Mouse (Mus musculus) olfactory bulb, adult 2 months (tissue): Measurements from ENCODE around the gene Mxi1. TPM values are rescaled to one million over a fixed set of nuclear protein-coding genes. Genes with fewer than 3 reads are reported as not detected.
A peak's percentile ranks its signal among the peaks of the same experiment; 100 is the strongest.

Experiments
- H3K27ac ChIP-seq: fragments of 200-500 bp; 2 replicates; pipeline ENCODE4 v1.5.1; 2012; ENCODE audit warnings: low read depth, low read length; ENCODE audit not compliant: insufficient read depth
- H3K4me1 ChIP-seq: fragments of 200-500 bp; 2 replicates; pipeline ENCODE4 v1.6.1; 2012; ENCODE audit warnings: low read length; ENCODE audit not compliant: control insufficient read depth, insufficient read depth
- H3K4me3 ChIP-seq: fragments of 200-500 bp; 2 replicates; pipeline ENCODE4 v1.5.1; 2012; ENCODE audit warnings: mild to moderate bottlenecking, low read depth, low read length, moderate library complexity; ENCODE audit not compliant: insufficient read depth
- CTCF ChIP-seq: fragments of 200-500 bp; IDR thresholded peaks from 2 replicates; pipeline ENCODE4 v1.5.1; 2012; ENCODE audit warnings: low read depth, mild to moderate bottlenecking, low read length, moderate library complexity; ENCODE audit not compliant: insufficient read depth
- POLR2A ChIP-seq: fragments of 200-500 bp; IDR thresholded peaks from 2 replicates; pipeline ENCODE4 v1.6.1; 2012; ENCODE audit warnings: mild to moderate bottlenecking, low read depth, low read length, moderate library complexity; ENCODE audit not compliant: insufficient read depth
- WGBS: fragments of 180-500 bp; shearing (Covaris S2); methylation state at CpG from one replicate; pipeline ENCODE4 v1.1.7; 2018; 5-methylcytosine and 5-hydroxymethylcytosine counted together
- polyA plus RNA-seq: library from polyadenylated mRNA; stranded (reverse); fragments of >200 nt; gene quantifications from 2 replicates; pipeline ENCODE4 v1.2.4, GENCODE M21; 2012; ENCODE audit warnings: low replicate concordance; ENCODE audit not compliant: missing spikeins, insufficient read depth, insufficient read length

The Mxi1 gene
- polyA plus RNA-seq, 1 experiment: not detected

DNA sequence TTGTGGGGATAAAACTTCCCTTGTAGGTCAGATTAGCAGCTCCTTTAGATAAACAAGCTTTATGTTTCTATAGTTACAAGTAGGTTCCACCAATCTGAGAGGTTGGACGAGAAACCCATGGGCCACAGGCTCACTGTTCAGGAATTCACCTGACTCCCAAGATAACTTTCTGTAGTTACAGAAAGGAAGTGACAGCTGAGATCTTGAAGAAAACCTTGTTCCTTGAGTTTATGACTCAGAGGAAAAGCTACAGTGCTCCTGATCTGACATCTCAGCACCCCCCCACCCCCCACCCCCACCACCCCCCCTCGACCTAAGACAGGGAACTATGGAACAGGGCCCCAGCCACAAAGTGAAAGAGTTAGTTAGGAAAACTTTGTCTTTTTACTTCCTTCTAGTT lies 95.5 kb downstream of the Mxi1 start:
- no peak overlapping the region for H3K27ac ChIP-seq
- no peak for TF ChIP-seq POLR2A
- no peak for TF ChIP-seq CTCF
- no peak overlapping the region for H3K4me3 ChIP-seq
- 65% methylated on average over 2 of the region's 2 CpGs for WGBS
- H3K4me1 ChIP-seq: peaks cover 28% of the 10 kb centered on the region

- 82% methylated on average over 2 of the region's 2 CpGs for WGBS
- no peak overlapping the region for H3K4me3 ChIP-seq
- no peak for TF ChIP-seq CTCF
- H3K4me1 ChIP-seq: peaks cover 42% of the 10 kb centered on the region
- H3K27ac ChIP-seq: no peak overlapping the region
These were observed 97.0 kb downstream of the Mxi1 start for GRCm38 (mm10) chr19:53407350-53407749.

GRCm38 (mm10) chr19:53408398-53408797 lies 98.1 kb downstream of the Mxi1 start:
- H3K4me1 ChIP-seq: peaks cover 40% of the 10 kb centered on the region
- no peak overlapping the region for H3K4me3 ChIP-seq
- peak overlapping the region; percentile 16; the same call in 1 of the 2 replicates for H3K27ac ChIP-seq
- WGBS: 72% methylated on average over 8 of the region's 8 CpGs
- no peak for TF ChIP-seq CTCF
- no peak for TF ChIP-seq POLR2A

DNA sequence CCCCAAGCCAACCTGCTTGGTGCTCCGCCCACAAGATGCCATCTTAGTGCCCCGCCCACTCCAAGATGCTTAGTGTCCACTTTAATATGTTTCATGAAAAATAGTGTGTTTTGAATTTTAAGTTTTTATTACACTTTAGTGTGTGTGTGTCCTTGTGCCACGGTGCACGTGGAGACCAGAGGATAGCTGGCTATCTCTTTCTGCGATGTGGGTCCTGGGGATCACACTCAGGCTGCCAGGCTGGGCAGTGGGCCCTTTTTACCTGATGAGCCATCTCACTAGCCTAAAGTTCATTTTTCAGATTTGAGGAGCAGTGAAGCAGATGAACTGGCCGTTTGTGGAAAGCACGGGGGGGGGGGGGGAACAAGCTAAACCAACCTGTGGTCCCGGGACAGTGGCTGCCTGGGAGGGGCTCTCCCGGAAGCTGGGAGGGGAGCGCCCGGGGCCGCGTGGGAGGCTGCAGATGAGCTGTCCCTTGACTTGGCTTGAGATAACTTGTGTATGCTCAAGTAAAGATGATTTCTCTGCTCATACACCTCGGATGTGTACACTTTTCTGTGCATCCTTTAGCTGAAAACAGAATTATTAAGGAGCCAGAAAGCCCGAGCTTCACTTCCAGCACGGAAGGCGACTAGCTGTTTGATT lies 99.5 kb downstream of the Mxi1 start:
- Histone ChIP-seq H3K4me3 (no peak overlapping the region), H3K27ac (peak overlapping the region; percentile 96), H3K4me1 (peaks cover 40% of the 10 kb centered on the region)
- 46% methylated on average over 17 of the region's 17 CpGs for WGBS
- TF ChIP-seq POLR2A: no peak
- TF ChIP-seq CTCF: no peak

DNA sequence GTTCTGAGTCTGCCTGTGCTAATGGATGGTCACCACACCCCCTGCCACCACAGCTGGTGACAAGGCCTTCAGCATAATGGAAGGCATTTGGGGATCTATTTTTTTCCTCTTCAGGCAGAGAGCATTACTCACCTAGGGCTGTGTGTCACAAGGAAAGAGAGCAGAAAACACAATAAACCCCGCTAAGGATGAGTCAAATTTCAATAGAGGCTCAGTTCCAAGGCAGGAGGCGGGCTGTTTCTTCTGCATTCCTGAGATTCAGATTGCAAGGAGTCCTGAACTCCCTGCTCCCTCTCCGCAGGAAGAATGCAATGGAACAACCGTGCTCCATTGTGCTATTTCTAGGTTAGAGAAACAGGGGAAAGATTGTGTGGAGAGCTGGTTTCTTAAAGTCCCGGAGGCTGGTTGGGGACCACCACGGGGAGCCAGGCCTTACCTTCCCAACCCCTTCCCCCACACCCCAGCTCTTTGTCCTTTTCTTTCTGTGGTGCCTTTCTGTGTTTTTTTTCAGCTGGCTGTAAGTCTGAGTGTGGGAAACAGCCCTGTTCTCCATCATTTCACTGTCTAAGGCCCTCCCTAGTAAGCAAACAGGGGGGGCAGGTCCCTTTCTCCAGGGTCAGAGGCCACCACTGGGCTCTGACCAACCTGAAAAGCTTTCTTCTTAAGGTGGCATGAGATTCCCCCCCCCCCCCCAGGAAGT lies 102.0 kb downstream of the Mxi1 start:
- H3K4me3 ChIP-seq: no peak overlapping the region
- 13% methylated on average over 6 of the region's 6 CpGs for WGBS
- H3K4me1 ChIP-seq: peaks cover 39% of the 10 kb centered on the region
- TF ChIP-seq CTCF: no peak
- no peak for TF ChIP-seq POLR2A
- peak overlapping the region; percentile 96 for H3K27ac ChIP-seq

- 72% methylated on average over 15 of the region's 15 CpGs for WGBS
- no peak overlapping the region for H3K4me3 ChIP-seq
- H3K27ac ChIP-seq: no peak overlapping the region
- peaks cover 38% of the 10 kb centered on the region for H3K4me1 ChIP-seq
- TF ChIP-seq POLR2A (no peak), CTCF (no peak)
These were observed 103.5 kb downstream of the Mxi1 start for GRCm38 (mm10) chr19:53413617-53414380.

DNA sequence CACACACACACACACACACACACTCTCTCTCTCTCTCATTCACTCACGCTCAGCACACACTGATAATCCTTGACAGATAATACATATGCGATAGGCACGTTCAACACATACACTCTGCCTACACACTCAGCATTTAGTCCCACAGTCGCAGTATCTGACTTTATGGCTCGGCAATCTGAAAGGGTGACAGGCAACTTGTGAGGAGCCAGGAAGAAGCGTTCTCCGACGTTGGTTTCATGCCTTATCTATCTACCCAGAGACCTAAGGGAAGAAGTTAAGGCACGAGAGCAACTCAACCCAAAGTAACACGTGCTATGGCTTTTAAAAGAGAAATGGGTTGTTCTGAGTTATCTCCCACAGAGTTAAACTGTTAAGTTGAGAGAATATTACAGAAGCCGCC lies 104.3 kb downstream of the Mxi1 start:
- TF ChIP-seq CTCF (no peak), POLR2A (no peak)
- H3K4me1 ChIP-seq: peaks cover 33% of the 10 kb centered on the region
- H3K4me3 ChIP-seq: no peak overlapping the region
- no peak overlapping the region for H3K27ac ChIP-seq
- WGBS: 86% methylated on average over 11 of the region's 11 CpGs

DNA sequence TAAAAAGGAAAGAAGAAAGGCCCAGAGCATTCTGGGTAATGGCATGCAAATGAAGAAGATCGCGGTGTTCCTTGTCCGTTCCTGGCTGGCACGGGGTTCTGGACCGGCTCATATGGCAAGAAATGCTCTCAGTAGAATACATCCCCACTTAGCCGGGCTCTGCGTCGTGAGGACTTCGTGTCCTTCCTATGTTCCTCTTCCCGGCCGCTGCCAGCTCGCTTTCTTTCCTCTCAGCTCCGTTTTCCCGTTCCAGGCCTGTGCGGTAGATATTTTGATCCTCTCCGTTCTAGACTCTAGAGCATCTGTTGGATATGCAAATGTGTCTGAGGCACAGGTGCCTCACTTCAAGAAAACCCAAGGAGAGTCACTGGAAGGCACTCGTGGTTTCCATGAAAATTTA lies 104.9 kb downstream of the Mxi1 start:
- TF ChIP-seq POLR2A: no peak
- WGBS: 88% methylated on average over 17 of the region's 17 CpGs
- H3K4me3 ChIP-seq: no peak overlapping the region
- no peak overlapping the region for H3K27ac ChIP-seq
- peaks cover 27% of the 10 kb centered on the region for H3K4me1 ChIP-seq

DNA sequence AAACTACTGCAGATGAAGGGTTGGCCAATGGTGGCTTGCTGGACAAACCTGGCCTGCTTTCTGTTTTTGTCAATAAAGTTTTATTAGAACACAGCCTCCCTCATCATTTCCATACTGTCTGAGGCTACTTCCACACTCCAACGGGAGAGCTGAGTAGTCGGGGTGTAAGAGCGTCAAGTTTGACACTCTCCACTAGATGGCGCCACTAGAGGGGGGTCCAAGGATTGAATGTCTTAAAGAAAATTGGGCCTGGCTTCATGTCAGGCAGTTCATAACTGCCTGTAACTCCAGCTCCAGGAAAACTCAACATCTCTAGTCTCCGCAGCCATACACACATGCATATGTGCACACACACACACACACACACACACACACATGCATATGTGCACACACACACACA lies 109.5 kb downstream of the Mxi1 start:
- H3K4me3 ChIP-seq: no peak overlapping the region
- WGBS: 55% methylated on average over 5 of the region's 5 CpGs
- H3K27ac ChIP-seq: no peak overlapping the region
- peaks cover 32% of the 10 kb centered on the region for H3K4me1 ChIP-seq
- TF ChIP-seq CTCF: no peak
- no peak for TF ChIP-seq POLR2A
